Mouse (Mus musculus) liver, embryonic 14.5 days (tissue): ENCODE results near the gene Fgfr2. TPM values are rescaled to one million over a fixed set of nuclear protein-coding genes. Genes with fewer than 3 reads are reported as not detected.

Source experiments
- ATAC-seq: fragments of 200-750 bp; cut with Nextera tagmentation; 2 replicates; pipeline ENCODE4 v1.8.0; 2017; ENCODE audit warnings: moderate number of reproducible peaks, mild to moderate bottlenecking, moderate library complexity; ENCODE audit not compliant: insufficient read depth
- DNase-seq, 3 experiments: peaks; one replicate each; pipeline ENCODE4 v3.0.0-alpha.2; 2012 to 2013; ENCODE audit warnings: low read depth in 3 of 3, low spot score in 3 of 3
- H3K27ac ChIP-seq: fragments of 300-500 bp; sonication (generic); 2 replicates; pipeline ENCODE4 v1.5.1; 2014; ENCODE audit warnings: moderate library complexity, mild to moderate bottlenecking, control low read depth, inconsistent platforms
- H3K27me3 ChIP-seq: fragments of 300-500 bp; sonication (generic); 2 replicates; pipeline ENCODE4 v1.6.1; 2014; ENCODE audit warnings: mild to moderate bottlenecking, low read length, moderate library complexity; ENCODE audit not compliant: control insufficient read depth, insufficient read depth
- H3K36me3 ChIP-seq: fragments of 300-500 bp; sonication (generic); replicated peaks from 2 replicates; pipeline ENCODE4 v1.6.1; 2014; ENCODE audit warnings: low read depth; ENCODE audit not compliant: control insufficient read depth, insufficient read depth
- H3K4me1 ChIP-seq, 2 experiments: fragments of 200-500 bp in 1 of 2; fragments of 300-500 bp in 1 of 2; sonication (generic) in 1 of 2; replicated peaks; 2 replicates each; pipeline ENCODE4 v1.6.1; 2012 to 2014; ENCODE audit warnings: antibody characterized with exemption in 1 of 2, inconsistent platforms in 1 of 2, low read length in 1 of 2; ENCODE audit not compliant: control insufficient read depth in 2 of 2, insufficient read depth in 2 of 2
- H3K4me2 ChIP-seq: fragments of 300-500 bp; sonication (generic); 2 replicates; pipeline ENCODE4 v1.6.1; 2014; ENCODE audit warnings: low read depth, mild to moderate bottlenecking, control low read depth, moderate library complexity
- H3K4me3 ChIP-seq, 2 experiments: fragments of 200-500 bp in 1 of 2; fragments of 300-500 bp in 1 of 2; sonication (generic) in 1 of 2; 2 replicates each; pipeline ENCODE4 v1.5.1; 2012 to 2014; ENCODE audit warnings: low read depth in 2 of 2, low read length in 2 of 2, mild to moderate bottlenecking in 2 of 2, control low read depth in 1 of 2, inconsistent platforms in 1 of 2, moderate library complexity in 1 of 2; ENCODE audit not compliant: insufficient read depth in 1 of 2
- H3K9ac ChIP-seq: fragments of 300-500 bp; sonication (generic); replicated peaks from 2 replicates; pipeline ENCODE4 v1.6.1; 2014; ENCODE audit warnings: mild to moderate bottlenecking, control low read depth, moderate library complexity
- H3K9me3 ChIP-seq: fragments of 300-500 bp; sonication (generic); 2 replicates; pipeline ENCODE4 v1.6.1; 2016; ENCODE audit warnings: low read length, mixed read lengths; ENCODE audit not compliant: control insufficient read depth
- CTCF ChIP-seq: IDR thresholded peaks from 2 replicates; pipeline ENCODE4 v1.5.1; 2016; ENCODE audit warnings: antibody characterized with exemption, low read depth, control low read depth
- EP300 ChIP-seq: IDR thresholded peaks from 2 replicates; pipeline ENCODE4 v1.6.1; 2016; ENCODE audit warnings: antibody characterized with exemption, low read depth
- WGBS: fragments of 180-500 bp; shearing (Covaris S2); extraction: QIAGEN DNeasy Blood & Tissue Kit; methylation state at CpG from one replicate; pipeline ENCODE4 v1.1.7; 2014; ENCODE audit not compliant: insufficient replicate concordance; 5-methylcytosine and 5-hydroxymethylcytosine counted together
- polyA plus RNA-seq, 2 experiments: library from polyadenylated mRNA; depleted of rRNA in 1 of 2; stranded (reverse) in 1 of 2; unstranded in 1 of 2; fragments of >200 nt; fragmentation: Nextera tagmentation in 1 of 2; extraction: Ambion mirVana in 1 of 2; gene quantifications; 2 replicates each; pipeline versions ENCODE4 v1.2.1 to v1.2.3; 2012 to 2014

The Fgfr2 gene
- polyA plus RNA-seq, 2 experiments = 7.9 to 8.8 TPM

GRCm38 (mm10) chr7:131167771-131168170 lies 1955.4 kb downstream of the Fgfr2 start:
- Histone ChIP-seq H3K4me3 (no peak overlapping the region), H3K4me2 (no peak overlapping the region), H3K36me3 (no peaks in the 10 kb centered on the region), H3K27me3 (no peaks in the 10 kb centered on the region), H3K9me3 (no peaks in the 10 kb centered on the region), H3K9ac (no peak overlapping the region), H3K4me1 (no peaks in the 10 kb centered on the region), H3K27ac (no peak overlapping the region)
- no peak for DNase-seq
- no peak for ATAC-seq
- WGBS = 34% methylated on average over 3 of the region's 3 CpGs
- TF ChIP-seq CTCF (no peak), EP300 (no peak)

DNA sequence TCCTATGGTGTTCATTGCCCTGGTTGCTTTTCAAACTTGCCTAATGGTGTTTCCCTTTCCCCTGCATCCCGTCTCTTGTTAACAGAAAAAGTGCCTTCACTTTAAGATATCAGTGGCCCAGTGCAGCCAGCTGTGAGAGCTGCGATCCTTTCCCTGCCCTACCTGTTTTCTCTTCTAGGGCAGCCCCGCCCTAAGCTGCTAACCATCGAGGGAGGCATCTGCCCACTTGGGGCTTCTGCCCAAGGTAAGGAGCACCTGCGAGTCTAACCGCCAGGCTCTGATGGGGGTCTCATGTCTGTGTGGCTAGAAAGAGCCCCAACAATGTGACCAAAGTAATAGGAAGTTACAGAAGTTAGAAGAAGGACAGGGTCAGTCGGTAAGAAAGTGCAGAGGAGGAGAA lies 1960.9 kb downstream of the Fgfr2 start:
- ATAC-seq (no peak), DNase-seq (no peak)
- Histone ChIP-seq H3K27me3 (no peaks in the 10 kb centered on the region), H3K4me2 (no peak overlapping the region), H3K27ac (no peak overlapping the region), H3K9ac (no peak overlapping the region), H3K9me3 (no peaks in the 10 kb centered on the region), H3K36me3 (no peaks in the 10 kb centered on the region), H3K4me3 (no peak overlapping the region), H3K4me1 (no peaks in the 10 kb centered on the region)
- 36% methylated on average over 7 of the region's 7 CpGs for WGBS
- TF ChIP-seq EP300 (no peak), CTCF (no peak)

DNA sequence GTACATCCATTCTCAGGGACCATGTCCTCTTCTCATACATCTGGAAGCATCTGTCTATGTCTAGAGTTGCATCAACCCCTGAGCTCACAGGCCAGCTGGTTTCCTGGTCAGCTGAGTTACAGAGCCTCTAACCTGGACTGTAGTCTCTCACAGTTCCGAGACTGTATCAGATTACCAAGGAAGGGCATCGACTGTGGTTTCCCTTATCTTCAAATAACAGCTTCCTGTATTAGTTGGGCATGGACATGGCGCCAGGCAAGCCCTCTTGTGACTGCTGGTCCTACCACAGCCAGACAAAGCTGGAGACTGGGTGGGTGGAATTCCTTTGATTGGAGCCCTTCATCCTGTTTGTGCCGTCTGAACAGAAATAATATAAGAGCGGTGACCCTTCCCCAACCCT lies 1970.1 kb downstream of the Fgfr2 start:
- Histone ChIP-seq H3K9ac (no peak overlapping the region), H3K36me3 (no peaks in the 10 kb centered on the region), H3K4me2 (no peak overlapping the region), H3K27me3 (no peaks in the 10 kb centered on the region), H3K4me1 (no peaks in the 10 kb centered on the region), H3K4me3 (no peak overlapping the region), H3K27ac (no peak overlapping the region), H3K9me3 (no peaks in the 10 kb centered on the region)
- no peak for ATAC-seq
- no peak for DNase-seq
- WGBS = 20% methylated on average over 5 of the region's 5 CpGs
- no peak for TF ChIP-seq CTCF
- TF ChIP-seq EP300 = no peak

- Histone ChIP-seq H3K4me1 (no peaks in the 10 kb centered on the region), H3K27me3 (no peaks in the 10 kb centered on the region), H3K9ac (no peak overlapping the region), H3K36me3 (no peaks in the 10 kb centered on the region), H3K9me3 (no peaks in the 10 kb centered on the region), H3K4me3 (no peak overlapping the region), H3K4me2 (no peak overlapping the region), H3K27ac (no peak overlapping the region)
- 61% methylated on average over 3 of the region's 3 CpGs for WGBS
- TF ChIP-seq EP300 = no peak
- no peak for TF ChIP-seq CTCF
- no peak for DNase-seq
- no peak for ATAC-seq
Observed at GRCm38 (mm10) chr7:131150179-131150578, 1973.0 kb downstream of the Fgfr2 start.

- no peak for ATAC-seq
- 73% methylated on average over 2 of the region's 2 CpGs for WGBS
Observed at GRCm38 (mm10) chr7:131146214-131146613, 1976.9 kb downstream of the Fgfr2 start, which contains the start of gene 4933402N03Rik. 4933402N03Rik (minus strand) TSS chr7:131146314.

More at GRCm38 (mm10) chr7:131146214-131146613, 1976.9 kb downstream of the Fgfr2 start, which contains the start of gene 4933402N03Rik:
- no peak for TF ChIP-seq CTCF
- no peak for TF ChIP-seq EP300
- Histone ChIP-seq H3K27ac (no peak within 1 kb of the TSS), H3K4me2 (no peak within 1 kb of the TSS), H3K4me1 (no peaks in the 10 kb centered on the region), H3K36me3 (no peaks in the 10 kb centered on the region), H3K27me3 (no peaks in the 10 kb centered on the region), H3K9me3 (no peaks in the 10 kb centered on the region), H3K9ac (no peak within 1 kb of the TSS), H3K4me3 (no peak within 1 kb of the TSS)
- DNase-seq = no peak
